Mouse (Mus musculus) bone marrow macrophage, adult 2 months (primary cell): Measurements from ENCODE around the gene Teddm2.

Source experiments
- CTCF ChIP-seq: IDR thresholded peaks from 2 replicates; pipeline ENCODE4 v1.5.1; 2012; ENCODE audit warnings: low read depth, mild to moderate bottlenecking, low read length, moderate library complexity
- POLR2A ChIP-seq: IDR thresholded peaks from 2 replicates; pipeline ENCODE4 v1.6.1; 2012; ENCODE audit warnings: mild to moderate bottlenecking, low read depth, low read length, borderline replicate concordance

DNA sequence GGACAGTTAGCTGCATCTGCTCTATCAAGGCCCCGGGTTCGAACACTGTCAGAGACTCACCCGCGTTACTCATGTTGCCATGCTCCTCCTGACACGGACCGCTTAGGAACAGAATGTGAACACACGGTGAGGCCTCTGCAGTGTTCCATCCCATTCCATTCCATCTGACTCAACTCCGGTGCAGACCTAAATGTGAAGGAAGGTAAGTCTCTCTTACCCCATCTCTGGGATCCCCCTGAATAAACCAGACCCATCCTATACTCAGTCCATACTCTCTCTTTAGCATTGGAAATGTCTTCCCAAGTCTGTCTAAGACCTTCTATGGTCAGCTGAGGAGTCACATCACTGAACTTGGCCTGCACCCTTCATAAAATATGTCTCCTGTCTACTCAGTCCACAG, 56.0 kb downstream of the Teddm2 start, which contains the start of gene Rgsl1:
- no peak for TF ChIP-seq CTCF
- no peak for TF ChIP-seq POLR2A
